Comparison of ENCODE assay signal across 9 mouse cellular contexts in the genomic region with DNA sequence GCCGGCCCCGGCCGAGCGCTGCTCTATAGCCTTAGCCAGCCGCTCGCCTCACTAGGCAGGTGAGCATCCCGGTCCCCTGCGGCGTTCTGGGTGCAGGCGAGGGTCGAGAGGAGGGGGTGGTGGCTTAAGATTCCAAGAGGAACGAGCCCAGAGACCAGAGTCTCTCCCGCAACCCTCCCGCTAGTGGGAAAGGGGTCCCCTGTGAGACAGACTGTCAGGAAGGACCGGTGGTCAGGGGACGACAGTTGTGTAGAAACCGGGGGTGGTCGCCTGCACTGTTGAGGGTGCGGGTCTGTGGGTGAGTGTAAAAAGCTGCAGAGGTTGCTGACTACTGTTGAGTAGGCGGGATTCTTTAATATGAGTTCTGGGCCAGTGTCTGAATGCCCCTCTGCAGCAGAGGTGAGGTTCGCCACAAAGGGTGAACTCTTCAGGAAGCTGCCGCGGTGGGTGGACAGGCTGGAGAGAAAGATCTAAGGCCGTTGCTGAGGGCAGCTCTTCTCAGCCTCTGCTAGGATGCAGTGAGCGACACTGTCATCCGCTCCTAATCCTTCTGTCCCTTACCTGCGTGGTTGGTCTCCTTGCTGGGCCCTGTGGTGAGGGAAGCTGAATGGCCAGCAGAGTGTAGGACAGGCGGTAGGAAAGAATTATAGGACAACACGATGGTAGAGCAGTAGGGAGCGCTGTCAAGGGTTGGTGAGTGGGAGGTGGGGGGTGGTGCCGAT. TPM values are rescaled to one million over a fixed set of nuclear protein-coding genes. Genes with fewer than 3 reads are reported as not detected.
DNase-seq lines count a peak whose midpoint lies in the region; ATAC-seq and TF ChIP-seq lines count a peak whose summit lies in the region.
"Had no signal": no experiment of that assay in that cellular context is flagged by ENCODE, and none has a peak within 500 bp of the region (broad histone marks: within the 10 kb centered on the region; RNA-seq: fewer than 3 reads in every experiment).

No protein-coding gene starts in this region.

- no peak for TF ChIP-seq CTCF in liver, postnatal 0 days (IDR thresholded peaks at IDR 0.05; ENCODE audit: low read depth)

- TF ChIP-seq EP300 in liver, postnatal 0 days (IDR thresholded peaks at IDR 0.05; ENCODE audit: low read depth), result no peak

- ATAC-seq in erythroblast, adult 5-6 weeks (replicated peaks; ENCODE audit: low FRiP score, poor library complexity, severe bottlenecking), result no peak
- ATAC-seq in forebrain, embryonic 15.5 days (replicated peaks), result peak; percentile 42
- ATAC-seq in liver, postnatal 0 days, result no peak
- no peak for ATAC-seq in monocyte, adult 5-6 weeks (replicated peaks; ENCODE audit: insufficient number of reproducible peaks, low FRiP score, low TSS enrichment, poor library complexity, severe bottlenecking)

- H3K4me2 ChIP-seq in forebrain, embryonic 15.5 days (replicated peaks), result peak overlapping the region; percentile 95
- peak overlapping the region; percentile 95 for H3K4me2 ChIP-seq in liver, postnatal 0 days (ENCODE audit: low read depth, low read length)

- no peak overlapping the region for H3K27ac ChIP-seq in forebrain, embryonic 15.5 days (replicated peaks)
- H3K27ac ChIP-seq in liver, postnatal 0 days (ENCODE audit: low read depth), result no peak overlapping the region

- peak overlapping the region; percentile 38 for H3K9ac ChIP-seq in forebrain, embryonic 15.5 days (replicated peaks)
- H3K9ac ChIP-seq in liver, postnatal 0 days (replicated peaks), result peak overlapping the region; percentile 56

- DNase-seq in 416B (ENCODE audit: low read depth), result peak; percentile 74
- DNase-seq in liver, postnatal 0 days, result no peak
- DNase-seq in layer of hippocampus, postnatal 36 days, result no peak
- no peak for DNase-seq in layer of hippocampus, postnatal 10 days (ENCODE audit: low spot score in 2 of 2)
- DNase-seq: right cerebral cortex, postnatal 25 days had no signal

- H3K36me3 ChIP-seq in erythroblast, embryonic 14.5 days (ENCODE audit: control insufficient read depth), result peaks cover 99% of the 10 kb centered on the region
- no peaks in the 10 kb centered on the region for H3K36me3 ChIP-seq in forebrain, embryonic 15.5 days
- H3K36me3 ChIP-seq in liver, postnatal 0 days (replicated peaks; ENCODE audit: insufficient read depth, low read length), result peaks cover 44% of the 10 kb centered on the region

- H3K9me3 ChIP-seq in erythroblast, embryonic 14.5 days (ENCODE audit: control insufficient read depth, low read length), result no peaks in the 10 kb centered on the region
- H3K9me3 ChIP-seq in forebrain, embryonic 15.5 days, result no peaks in the 10 kb centered on the region
- no peaks in the 10 kb centered on the region for H3K9me3 ChIP-seq in liver, postnatal 0 days (ENCODE audit: low read length)

- under 1% methylated on average over 31 of the region's 31 CpGs for WGBS in forebrain, embryonic 15.5 days
- 6% methylated on average over 31 of the region's 31 CpGs for WGBS in liver, postnatal 0 days (ENCODE audit: insufficient replicate concordance)

- H3K27me3 ChIP-seq in erythroblast, embryonic 14.5 days (ENCODE audit: control insufficient read depth), result peaks cover 42% of the 10 kb centered on the region
- H3K27me3 ChIP-seq in forebrain, embryonic 15.5 days, result peaks cover 82% of the 10 kb centered on the region
- peaks cover 43% of the 10 kb centered on the region for H3K27me3 ChIP-seq in liver, postnatal 0 days (ENCODE audit: insufficient read depth, low read length)

- H3K4me1 ChIP-seq in erythroblast, embryonic 14.5 days (ENCODE audit: control insufficient read depth), result peaks cover 64% of the 10 kb centered on the region
- peaks cover 18% of the 10 kb centered on the region for H3K4me1 ChIP-seq in forebrain, embryonic 15.5 days
- peaks cover 18% of the 10 kb centered on the region for H3K4me1 ChIP-seq in liver, postnatal 0 days (ENCODE audit: insufficient read depth)

- peak overlapping the region; percentile 99 for H3K4me3 ChIP-seq in erythroblast, embryonic 14.5 days (replicated peaks)
- H3K4me3 ChIP-seq in forebrain, embryonic 15.5 days, result peak overlapping the region; percentile 49
- peak overlapping the region; percentile 68 for H3K4me3 ChIP-seq in liver, postnatal 0 days (ENCODE audit: low read depth, low read length)

RNA-seq across cellular contexts. Expression of gene Tal1, which starts 7.5 kb away (rescaled TPM):
- polyA plus RNA-seq in erythroblast, embryonic 14.5 days (2012), result 65.6 and 98.0 TPM in 2 replicates
- total RNA-seq in erythroblast, adult 5-6 weeks (2015; ENCODE audit: low replicate concordance), result 75.1 and 94.0 TPM in 2 replicates
- 92.9 and 102 TPM in 2 replicates for total RNA-seq in erythroblast, adult 5-6 weeks (2017; ENCODE audit: low replicate concordance)
- polyA plus RNA-seq in forebrain, embryonic 15.5 days (2015; fragmentation: Nextera tagmentation; extraction: Ambion mirVana), result 0.48 and 0.60 TPM in 2 replicates
- polyA plus RNA-seq in liver, postnatal 0 days (2015; fragmentation: Nextera tagmentation; extraction: Ambion mirVana), result 8.3 and 8.9 TPM in 2 replicates
- total RNA-seq in monocyte, adult 5-6 weeks (2017), result 0.53 to 3.0 TPM (median 2.9 TPM) in 3 replicates
- total RNA-seq in layer of hippocampus, postnatal 36 days (2021), result 1 to 10 TPM; 1.1 to 1.3 TPM
- total RNA-seq in layer of hippocampus, postnatal 10 days (2021), result 1 to 10 TPM; 2.0 to 2.6 TPM

RNA-seq across cellular contexts. Expression of gene Pdzk1ip1, which starts 24.8 kb away (rescaled TPM):
- 0.99 and 2.2 TPM in 2 replicates for polyA plus RNA-seq in erythroblast, embryonic 14.5 days (2012)
- 377 and 402 TPM in 2 replicates for total RNA-seq in erythroblast, adult 5-6 weeks (2015; ENCODE audit: low replicate concordance)
- total RNA-seq in erythroblast, adult 5-6 weeks (2017; ENCODE audit: low replicate concordance), result 332 and 366 TPM in 2 replicates
- polyA plus RNA-seq in forebrain, embryonic 15.5 days (2015; fragmentation: Nextera tagmentation; extraction: Ambion mirVana), result 0.60 and 1.2 TPM in 2 replicates
- 18.6 and 22.2 TPM in 2 replicates for polyA plus RNA-seq in liver, postnatal 0 days (2015; fragmentation: Nextera tagmentation; extraction: Ambion mirVana)
- 3.3 to 4.9 TPM in 2 of 3 replicates, not detected in the other for total RNA-seq in monocyte, adult 5-6 weeks (2017)
- total RNA-seq in layer of hippocampus, postnatal 36 days (2021), result under 1 TPM in 1 of 2 experiments, not detected in 1; 0.75 TPM
- total RNA-seq in layer of hippocampus, postnatal 10 days (2021), result under 1 TPM; 0.42 to 0.57 TPM

Comparison
In these comparisons a context has a peak if more than half of its experiments do, and no peak if none do; other contexts are left out.
1. H3K4me3 ChIP-seq: peak in every context shown above with its lines; median percentile 99 in erythroblast, embryonic 14.5 days; 68 in liver, postnatal 0 days; 49 in forebrain, embryonic 15.5 days.
2. RNA of gene Tal1, which starts 7.5 kb away (total RNA-seq): 75.1 to 102 TPM in erythroblast, adult 5-6 weeks; 0.53 to 3.0 TPM in monocyte, adult 5-6 weeks, 2.0 to 2.6 TPM in layer of hippocampus, postnatal 10 days and 1.1 to 1.3 TPM in layer of hippocampus, postnatal 36 days; every median in the first group is over 10 times any median in the second.
3. RNA of gene Pdzk1ip1, which starts 24.8 kb away (total RNA-seq): 332 to 402 TPM in erythroblast, adult 5-6 weeks; 0.75 TPM in layer of hippocampus, postnatal 36 days, 0.42 to 0.57 TPM in layer of hippocampus, postnatal 10 days and 3.3 to 4.9 TPM in monocyte, adult 5-6 weeks; every median in the first group is over 10 times any median in the second.